8 mouse cellular contexts compared by ENCODE assay signal in the genomic region with DNA sequence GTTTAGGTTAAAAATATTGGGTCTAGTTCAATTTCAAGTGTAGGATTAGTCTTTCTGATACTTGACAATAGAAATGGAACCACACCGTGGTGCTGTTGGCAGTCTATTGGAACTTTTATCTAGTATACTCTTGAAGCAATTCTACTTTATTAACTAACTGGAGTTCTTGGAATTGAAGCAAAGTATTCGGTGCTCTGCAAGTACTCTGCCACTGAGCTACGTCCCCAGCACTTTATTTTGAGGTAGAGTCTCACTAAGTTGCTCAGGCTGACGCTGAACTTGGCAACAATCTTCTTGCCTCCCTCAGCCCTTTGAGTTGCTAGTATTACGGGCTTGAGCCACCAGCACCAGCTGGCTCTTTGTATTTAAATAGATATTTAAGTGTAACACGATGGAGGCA. TPM values are rescaled to one million over a fixed set of nuclear protein-coding genes. Genes with fewer than 3 reads are reported as not detected.
DNase-seq lines count a peak whose midpoint lies in the region; ATAC-seq and TF ChIP-seq lines count a peak whose summit lies in the region.

No protein-coding gene starts in this region.

- H3K9ac ChIP-seq in CH12.LX (ENCODE audit: insufficient read depth, low read depth), result peak overlapping the region; percentile 92; the same call in 1 of the 2 replicates
- H3K9ac ChIP-seq in forebrain, embryonic 13.5 days, result no peak overlapping the region
- no peak overlapping the region for H3K9ac ChIP-seq in kidney, postnatal 0 days (ENCODE audit: low read depth, low read length)
- H3K9ac ChIP-seq in neural tube, embryonic 14.5 days (replicated peaks; ENCODE audit: low read depth, low read length), result no peak overlapping the region

- H3K4me3 ChIP-seq in gastrocnemius, adult 2 months, result peak overlapping the region; percentile 80
- peak overlapping the region; percentile 22 to 93 (median 79) for H3K4me3 ChIP-seq in CH12.LX (replicated peaks in 1 of 3; ENCODE audit: low read depth in 2 of 3, low read length in 2 of 3, poor library complexity in 1 of 3)
- H3K4me3 ChIP-seq in forebrain, embryonic 13.5 days, result peak overlapping the region; percentile 12; the same call in 1 of the 2 replicates
- peak overlapping the region; percentile 95; the same call in 1 of the 2 replicates for H3K4me3 ChIP-seq in kidney, postnatal 0 days (replicated peaks; ENCODE audit: low read depth, low read length)
- H3K4me3 ChIP-seq in neural tube, embryonic 14.5 days (ENCODE audit: low read depth, low read length), result no peak overlapping the region; the same call in 1 of the 2 replicates

- ATAC-seq in forebrain, embryonic 13.5 days, result no peak
- ATAC-seq in kidney, postnatal 0 days (replicated peaks; ENCODE audit: low FRiP score, low read depth), result no peak
- ATAC-seq in neural tube, embryonic 14.5 days (ENCODE audit: low read depth), result no peak

- H3K27ac ChIP-seq in gastrocnemius, adult 2 months, result peak overlapping the region; percentile 97
- no peak overlapping the region for H3K27ac ChIP-seq in CH12.LX (ENCODE audit: insufficient read depth, low read depth)
- no peak overlapping the region for H3K27ac ChIP-seq in forebrain, embryonic 13.5 days
- H3K27ac ChIP-seq in kidney, postnatal 0 days, result 0 out of 2 replicates have a peak overlapping the region, but pooled peaks have one; percentile 0
- no peak overlapping the region for H3K27ac ChIP-seq in neural tube, embryonic 14.5 days (ENCODE audit: low read depth, low read length)

- TF ChIP-seq CTCF in gastrocnemius, adult 2 months (IDR thresholded peaks at IDR 0.05), result peak; percentile 13; the same call in 1 of the 2 replicates
- peak in 1 of 2 experiments; percentile 37; a peak in 2 of 4 replicates for TF ChIP-seq CTCF in CH12.LX (conservative IDR thresholded peaks at IDR 0.05 in 1 of 2, IDR thresholded peaks at IDR 0.05 in 1 of 2; ENCODE audit: low read depth in 2 of 2, low read length in 2 of 2)
- no peak for TF ChIP-seq CTCF in kidney, postnatal 0 days (IDR thresholded peaks at IDR 0.05; ENCODE audit: low read depth)

- peaks cover 0 to 46% of the 10 kb centered on the region in 2 experiments; a peak in 2 of 4 replicates for H3K4me1 ChIP-seq in CH12.LX (ENCODE audit: control insufficient read depth in 1 of 2, insufficient read depth in 2 of 2)
- H3K4me1 ChIP-seq in forebrain, embryonic 13.5 days, result peaks cover 29% of the 10 kb centered on the region
- 0 out of 2 replicates have a peak, but pooled peaks cover 6% of the 10 kb centered on the region for H3K4me1 ChIP-seq in kidney, postnatal 0 days (replicated peaks; ENCODE audit: insufficient read depth, low read length)
- peaks cover 9% of the 10 kb centered on the region for H3K4me1 ChIP-seq in neural tube, embryonic 14.5 days (ENCODE audit: control insufficient read depth, insufficient read depth, low read length)

- no peaks in the 10 kb centered on the region for H3K27me3 ChIP-seq in CH12.LX (replicated peaks)
- no peaks in the 10 kb centered on the region for H3K27me3 ChIP-seq in forebrain, embryonic 13.5 days
- H3K27me3 ChIP-seq in kidney, postnatal 0 days (ENCODE audit: insufficient read depth, low read length), result no peaks in the 10 kb centered on the region
- H3K27me3 ChIP-seq in neural tube, embryonic 14.5 days (ENCODE audit: control insufficient read depth, insufficient read depth, low read length), result no peaks in the 10 kb centered on the region

- dilution Hi-C loops in CH12.LX (cut with MboI; ENCODE audit: extremely low pct_ligation_motif_present, extremely low pct_unique_long_range_greater_than_20kb, low sequenced_read_pairs), result no loop called here

- intact Hi-C loops in gastrocnemius, adult 2 months (cut with DNase I), result loop anchor here (2.0 to 10.0 kb wide), 3 partner anchors 76 to 223 kb away; no protein-coding TSS in a partner anchor

- in situ Hi-C loops in CH12.LX (cut with MboI; ENCODE audit: low pct_ligation_motif_present, low pct_unique_long_range_greater_than_20kb, low sequenced_read_pairs), result no loop called here

- peak; percentile 60 for DNase-seq in gastrocnemius, adult 2 months
- no peak for DNase-seq in gastrocnemius, postnatal 4 days (ENCODE audit: low spot score in 2 of 2)
- DNase-seq in CH12.LX (ENCODE audit: extremely low read depth), result peak; percentile 24
- DNase-seq in kidney, postnatal 0 days (ENCODE audit: low spot score), result peak; percentile 21
- DNase-seq in ovary, adult 18-20 months (ENCODE audit: low spot score), result no peak
- no peak for DNase-seq in layer of hippocampus, postnatal 36 days

- 42% methylated on average over 6 of the region's 6 CpGs for WGBS in forebrain, embryonic 13.5 days
- 36% methylated on average over 6 of the region's 6 CpGs for WGBS in kidney, postnatal 0 days
- WGBS in neural tube, embryonic 14.5 days, result 42% methylated on average over 6 of the region's 6 CpGs

- no peaks in the 10 kb centered on the region for H3K9me3 ChIP-seq in CH12.LX (replicated peaks; ENCODE audit: low read length)
- H3K9me3 ChIP-seq in forebrain, embryonic 13.5 days (replicated peaks), result no peaks in the 10 kb centered on the region
- no peaks in the 10 kb centered on the region for H3K9me3 ChIP-seq in kidney, postnatal 0 days (replicated peaks; ENCODE audit: low read length)
- H3K9me3 ChIP-seq in neural tube, embryonic 14.5 days (ENCODE audit: control insufficient read depth, low read length), result no peaks in the 10 kb centered on the region

- no peak; the same call in 1 of the 2 replicates for TF ChIP-seq RAD21 in CH12.LX (IDR thresholded peaks at IDR 0.05; ENCODE audit: low read depth, low read length)

- peak overlapping the region; percentile 96 for H3K4me2 ChIP-seq in CH12.LX (ENCODE audit: insufficient read depth, low read depth, poor library complexity, severe bottlenecking)
- peak overlapping the region; percentile 97 for H3K4me2 ChIP-seq in forebrain, embryonic 13.5 days
- H3K4me2 ChIP-seq in kidney, postnatal 0 days (ENCODE audit: low read length), result peak overlapping the region; percentile 90
- H3K4me2 ChIP-seq in neural tube, embryonic 14.5 days (ENCODE audit: low read depth, low read length), result peak overlapping the region; percentile 72; the same call in 1 of the 2 replicates

- no peak for TF ChIP-seq EP300 in CH12.LX (IDR thresholded peaks at IDR 0.05; ENCODE audit: low read length)

- no peak for TF ChIP-seq POLR2A in CH12.LX (IDR thresholded peaks at IDR 0.05; ENCODE audit: low read depth, low read length)

- peaks cover 0 to 17% of the 10 kb centered on the region in 2 experiments for H3K36me3 ChIP-seq in CH12.LX (replicated peaks in 1 of 2; ENCODE audit: control insufficient read depth in 1 of 2, insufficient read depth in 1 of 2, low read length in 1 of 2)
- no peaks in the 10 kb centered on the region for H3K36me3 ChIP-seq in forebrain, embryonic 13.5 days (ENCODE audit: poor library complexity, severe bottlenecking)
- no peaks in the 10 kb centered on the region for H3K36me3 ChIP-seq in kidney, postnatal 0 days (ENCODE audit: insufficient read depth, low read length)
- H3K36me3 ChIP-seq in neural tube, embryonic 14.5 days (ENCODE audit: control insufficient read depth, insufficient read depth, low read length), result no peaks in the 10 kb centered on the region

- H3K79me2 ChIP-seq in CH12.LX (replicated peaks; ENCODE audit: control insufficient read depth, extremely low read depth, insufficient read depth, poor library complexity, severe bottlenecking), result peaks cover 60% of the 10 kb centered on the region

TF ChIP-seq in CH12.LX, 34 proteins besides CTCF, POLR2A, EP300 and RAD21:
- TF ChIP-seq SIN3A (IDR thresholded peaks at IDR 0.05; ENCODE audit: low read length), result peak; percentile 81; the same call in 1 of the 2 replicates
- TF ChIP-seq PAX5 (IDR thresholded peaks at IDR 0.05; ENCODE audit: low read length), result no peak
- peak; percentile 10; the same call in 1 of the 2 replicates for TF ChIP-seq IRF4 (IDR thresholded peaks at IDR 0.05; ENCODE audit: low read depth, low read length)

RNA-seq across cellular contexts. Expression of gene Naa50, which starts 1.9 kb away (rescaled TPM):
- 100 to 1,000 TPM; 181 to 195 TPM for total RNA-seq in gastrocnemius, adult 2 months (2021)
- 100 to 1,000 TPM; 214 to 254 TPM for total RNA-seq in gastrocnemius, postnatal 4 days (2021)
- 40.1 and 57.5 TPM in 2 replicates for total RNA-seq in CH12.LX (2012; rRNA removed)
- total RNA-seq in CH12.LX (2014; rRNA removed), result 121 and 122 TPM in 2 replicates
- polyA plus RNA-seq in CH12.LX (2012; ENCODE audit: insufficient read length, low read depth), result 186 and 200 TPM in 2 replicates
- 90.4 and 95.0 TPM in 2 replicates for polyA plus RNA-seq in forebrain, embryonic 13.5 days (2015; fragmentation: Nextera tagmentation; extraction: Ambion mirVana)
- 72.8 and 80.3 TPM in 2 replicates for polyA plus RNA-seq in kidney, postnatal 0 days (2015; fragmentation: Nextera tagmentation; extraction: Ambion mirVana)
- 37.7 and 45.7 TPM in 2 replicates for polyA plus RNA-seq in neural tube, embryonic 14.5 days (2014; fragmentation: Nextera tagmentation; extraction: Ambion mirVana)
- total RNA-seq in layer of hippocampus, postnatal 36 days (2021), result 10 to 100 TPM; 64.5 to 68.8 TPM

RNA-seq across cellular contexts. Expression of gene Atp6v1a, which starts 2.0 kb away (rescaled TPM):
- 10 to 100 TPM; 17.0 to 20.1 TPM for total RNA-seq in gastrocnemius, adult 2 months (2021)
- 10 to 100 TPM; 46.1 to 56.8 TPM for total RNA-seq in gastrocnemius, postnatal 4 days (2021)
- total RNA-seq in CH12.LX (2012; rRNA removed) (72.4 and 78.5 TPM in 2 replicates), CH12.LX (2014; rRNA removed) (104 and 113 TPM in 2 replicates)
- 71.2 and 75.0 TPM in 2 replicates for polyA plus RNA-seq in CH12.LX (2012; ENCODE audit: insufficient read length, low read depth)
- 63.6 and 73.3 TPM in 2 replicates for polyA plus RNA-seq in forebrain, embryonic 13.5 days (2015; fragmentation: Nextera tagmentation; extraction: Ambion mirVana)
- polyA plus RNA-seq in kidney, postnatal 0 days (2015; fragmentation: Nextera tagmentation; extraction: Ambion mirVana), result 131 and 136 TPM in 2 replicates
- polyA plus RNA-seq in neural tube, embryonic 14.5 days (2014; fragmentation: Nextera tagmentation; extraction: Ambion mirVana), result 163 and 182 TPM in 2 replicates
- 100 to 1,000 TPM; 559 to 583 TPM for total RNA-seq in layer of hippocampus, postnatal 36 days (2021)

RNA-seq across cellular contexts. Expression of gene Usf3, which starts 31.6 kb away (rescaled TPM):
- 10 to 100 TPM; 41.6 to 47.9 TPM for total RNA-seq in gastrocnemius, adult 2 months (2021)
- 10 to 100 TPM; 37.3 to 41.9 TPM for total RNA-seq in gastrocnemius, postnatal 4 days (2021)
- 4.8 and 5.2 TPM in 2 replicates for total RNA-seq in CH12.LX (2012; rRNA removed)
- total RNA-seq in CH12.LX (2014; rRNA removed), result 3.6 and 4.0 TPM in 2 replicates
- polyA plus RNA-seq in CH12.LX (2012; ENCODE audit: insufficient read length, low read depth), result 5.0 and 8.5 TPM in 2 replicates
- polyA plus RNA-seq in forebrain, embryonic 13.5 days (2015; fragmentation: Nextera tagmentation; extraction: Ambion mirVana), result 3.3 and 3.7 TPM in 2 replicates
- polyA plus RNA-seq in kidney, postnatal 0 days (2015; fragmentation: Nextera tagmentation; extraction: Ambion mirVana), result 2.6 and 2.7 TPM in 2 replicates
- 4.6 and 5.8 TPM in 2 replicates for polyA plus RNA-seq in neural tube, embryonic 14.5 days (2014; fragmentation: Nextera tagmentation; extraction: Ambion mirVana)
- total RNA-seq in layer of hippocampus, postnatal 36 days (2021), result 10 to 100 TPM; 36.5 to 46.7 TPM

Comparison
In these comparisons a context has a peak if more than half of its experiments do, and no peak if none do; other contexts are left out.
1. DNase-seq: peak in gastrocnemius, adult 2 months (single experiment), CH12.LX (single experiment) and kidney, postnatal 0 days (single experiment); none in gastrocnemius, postnatal 4 days (0 of 2), ovary, adult 18-20 months (single experiment) and layer of hippocampus, postnatal 36 days (0 of 2).
2. H3K27ac ChIP-seq: peak in gastrocnemius, adult 2 months (single experiment) and kidney, postnatal 0 days (single experiment); none in CH12.LX (single experiment), forebrain, embryonic 13.5 days (single experiment) and neural tube, embryonic 14.5 days (single experiment).
3. RNA of gene Atp6v1a, which starts 2.0 kb away (total RNA-seq): 559 to 583 TPM in layer of hippocampus, postnatal 36 days; 72.4 to 113 TPM in CH12.LX, 46.1 to 56.8 TPM in gastrocnemius, postnatal 4 days and 17.0 to 20.1 TPM in gastrocnemius, adult 2 months; every median in the first group is over 4 times any median in the second.
4. RNA of gene Usf3, which starts 31.6 kb away (total RNA-seq): 41.6 to 47.9 TPM in gastrocnemius, adult 2 months, 36.5 to 46.7 TPM in layer of hippocampus, postnatal 36 days and 37.3 to 41.9 TPM in gastrocnemius, postnatal 4 days; 3.6 to 5.2 TPM in CH12.LX; every median in the first group is over 4 times any median in the second.
5. Peak in every context shown above with its lines, with median percentiles within 50 percentile points of each other: H3K4me2 ChIP-seq.